Mouse (Mus musculus): ENCODE data around the gene Wdr45. TPM values are rescaled to one million over a fixed set of nuclear protein-coding genes. Genes with fewer than 3 reads are reported as not detected.
"Not testable (repeated sequence)": the region's sequence is repeated elsewhere in the genome, so short reads cannot be mapped to it uniquely, and the experiment has no call there.

Wdr45 gene
- polyA plus RNA-seq (2015; fragmentation: Nextera tagmentation; extraction: Ambion mirVana): 102 and 122 TPM in 2 replicates

DNA sequence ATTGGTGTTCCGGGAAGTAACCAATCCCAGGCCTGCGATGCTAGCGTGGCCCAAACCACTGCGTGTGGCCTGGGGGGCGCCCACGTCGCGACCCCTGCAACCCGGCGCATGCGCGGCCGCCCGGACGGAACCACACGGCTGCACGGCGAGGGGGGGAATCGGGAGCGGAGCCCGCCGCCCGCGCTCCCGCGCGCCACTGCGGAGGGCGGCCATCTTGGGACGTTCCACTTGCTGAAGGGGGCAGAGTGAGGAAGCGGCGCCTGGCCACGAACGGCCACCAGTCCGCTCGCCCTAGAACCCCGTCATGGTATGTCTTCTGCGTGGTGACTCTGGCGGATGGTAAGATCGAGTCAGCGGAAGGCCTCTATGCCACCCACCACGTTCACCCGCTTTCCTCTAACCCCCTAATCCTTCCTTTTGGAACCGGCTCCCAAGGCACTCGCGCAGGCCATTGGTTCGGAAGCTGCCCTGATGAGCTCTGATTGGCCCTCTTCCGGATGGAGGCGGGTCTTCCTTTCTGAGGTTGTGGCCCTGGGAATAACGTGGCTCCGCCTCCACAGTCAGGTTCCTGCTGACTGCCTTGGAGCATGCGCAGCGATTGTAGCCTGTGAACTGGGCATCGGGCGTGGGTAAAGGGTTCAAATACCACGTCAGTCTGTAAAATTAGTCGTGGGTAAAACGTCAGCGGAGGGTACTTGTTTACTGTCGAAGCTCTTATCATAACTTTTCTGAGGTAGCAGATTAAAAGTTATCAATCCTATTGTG is at the start of gene Wdr45:
TSS of gene Wdr45 (plus strand) at position 199 of the 765 bp plus-strand sequence.
- Histone ChIP-seq H3K27ac (ENCODE audit: low read length) (0 out of 2 replicates have a peak within 1 kb of the TSS, but pooled peaks have one; percentile 43), H3K9ac (ENCODE audit: low read length) (peak within 1 kb of the TSS; percentile 56), H3K4me2 (ENCODE audit: low read depth, low read length) (peak within 1 kb of the TSS; percentile 51), H3K4me3 (ENCODE audit: low read length) (peak within 1 kb of the TSS; percentile 45)
- not testable (repeated sequence) for H3K4me1 ChIP-seq (replicated peaks; ENCODE audit: control insufficient read depth, insufficient read depth, low read length); H3K36me3 ChIP-seq (ENCODE audit: control insufficient read depth, insufficient read depth, low read length); H3K27me3 ChIP-seq (ENCODE audit: control insufficient read depth, insufficient read depth, low read depth, low read length); H3K9me3 ChIP-seq (ENCODE audit: control insufficient read depth, low read length)
- peak; percentile 97 for ATAC-seq (ENCODE audit: low read depth)
- 8% methylated on average over 24 of the region's 60 CpGs for WGBS

- WGBS: 89% methylated on average over 11 of the region's 11 CpGs
Observed at GRCm38 (mm10) chrX:7664791-7665190, 49.3 kb upstream of the Wdr45 start.

DNA sequence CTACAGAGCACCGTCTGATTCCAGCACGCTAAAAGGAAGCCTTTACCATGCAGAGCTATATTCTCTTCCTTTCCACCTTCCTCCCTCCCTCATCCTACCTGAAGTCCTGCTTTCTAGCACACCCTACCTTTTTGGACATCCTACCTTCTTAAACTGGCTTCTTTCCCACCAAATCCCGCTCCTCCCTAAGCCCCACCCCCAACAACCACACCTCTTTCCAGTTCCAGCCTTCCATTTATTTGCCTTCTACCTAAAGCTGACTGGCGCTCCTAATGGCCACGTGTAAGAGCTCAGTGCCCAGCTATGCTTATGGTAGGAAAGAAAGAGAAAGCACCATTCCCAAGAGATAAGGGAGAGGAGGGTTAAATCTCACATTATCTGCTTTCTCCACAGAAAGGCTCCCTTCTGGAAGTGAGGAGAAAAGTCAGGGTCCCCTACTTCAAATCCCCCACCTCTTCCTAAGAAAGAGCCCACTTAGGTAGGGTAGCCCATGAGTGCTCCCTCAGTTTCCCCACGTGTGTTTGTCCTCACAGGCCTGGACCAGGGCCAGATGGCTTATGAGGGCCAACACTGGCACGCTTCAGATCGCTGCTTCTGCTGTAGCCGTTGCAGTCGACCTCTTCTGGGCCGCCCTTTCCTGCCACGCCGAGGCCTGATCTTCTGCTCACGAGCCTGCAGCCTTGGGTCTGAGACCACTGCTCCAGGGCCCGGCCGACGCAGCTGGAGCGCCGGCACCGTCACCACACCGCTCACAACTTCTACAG is 48.2 kb upstream of the Wdr45 start:
- H3K4me3 ChIP-seq (ENCODE audit: low read length): no peak overlapping the region
- H3K36me3 ChIP-seq (ENCODE audit: control insufficient read depth, insufficient read depth, low read length): no peaks in the 10 kb centered on the region
- no peak overlapping the region for H3K9ac ChIP-seq (ENCODE audit: low read length)
- H3K27ac ChIP-seq (ENCODE audit: low read length): no peak overlapping the region
- no peaks in the 10 kb centered on the region for H3K9me3 ChIP-seq (ENCODE audit: control insufficient read depth, low read length)
- no peak for ATAC-seq (ENCODE audit: low read depth)
- no peaks in the 10 kb centered on the region; the same call in 1 of the 2 replicates for H3K4me1 ChIP-seq (replicated peaks; ENCODE audit: control insufficient read depth, insufficient read depth, low read length)
- no peaks in the 10 kb centered on the region for H3K27me3 ChIP-seq (ENCODE audit: control insufficient read depth, insufficient read depth, low read depth, low read length)
- H3K4me2 ChIP-seq (ENCODE audit: low read depth, low read length): no peak overlapping the region
- WGBS: 68% methylated on average over 21 of the region's 21 CpGs

More at GRCm38 (mm10) chrX:7664791-7665190, 49.3 kb upstream of the Wdr45 start:
- H3K36me3 ChIP-seq (ENCODE audit: control insufficient read depth, insufficient read depth, low read length): no peaks in the 10 kb centered on the region
- no peaks in the 10 kb centered on the region for H3K27me3 ChIP-seq (ENCODE audit: control insufficient read depth, insufficient read depth, low read depth, low read length)
- no peaks in the 10 kb centered on the region for H3K9me3 ChIP-seq (ENCODE audit: control insufficient read depth, low read length)
- H3K4me3 ChIP-seq (ENCODE audit: low read length): no peak overlapping the region
- H3K4me1 ChIP-seq (replicated peaks; ENCODE audit: control insufficient read depth, insufficient read depth, low read length): no peaks in the 10 kb centered on the region; the same call in 1 of the 2 replicates
- no peak for ATAC-seq (ENCODE audit: low read depth)
- no peak overlapping the region for H3K27ac ChIP-seq (ENCODE audit: low read length)
- H3K9ac ChIP-seq (ENCODE audit: low read length): no peak overlapping the region
- no peak overlapping the region for H3K4me2 ChIP-seq (ENCODE audit: low read depth, low read length)

DNA sequence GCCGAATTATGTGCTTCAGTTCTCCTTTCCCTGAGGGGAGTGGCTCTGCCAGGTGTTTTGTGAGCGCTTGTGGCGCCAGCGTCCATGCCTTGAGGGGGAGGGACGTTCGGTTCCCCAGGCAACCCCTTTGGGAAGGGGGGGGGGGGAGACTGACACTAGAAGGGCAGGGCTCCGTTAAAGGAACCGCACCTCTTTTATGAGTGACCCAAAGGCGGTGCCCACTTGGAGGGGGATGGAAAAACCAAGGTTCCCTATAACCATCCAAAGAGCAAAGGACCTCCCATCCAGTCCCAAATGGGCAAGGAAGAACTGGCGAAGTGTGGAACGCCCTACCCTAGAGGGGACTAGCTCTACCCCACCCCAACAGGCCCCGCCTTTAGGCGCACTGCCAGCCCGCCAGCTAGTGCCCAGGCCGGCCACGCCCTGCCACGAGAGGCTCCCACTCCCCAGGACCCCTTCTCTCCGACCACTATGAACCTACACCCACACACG is 43.7 kb upstream of the Wdr45 start:
- H3K27ac ChIP-seq (ENCODE audit: low read length): peak overlapping the region; percentile 89
- no peaks in the 10 kb centered on the region for H3K9me3 ChIP-seq (ENCODE audit: control insufficient read depth, low read length)
- no peaks in the 10 kb centered on the region for H3K36me3 ChIP-seq (ENCODE audit: control insufficient read depth, insufficient read depth, low read length)
- H3K4me1 ChIP-seq (replicated peaks; ENCODE audit: control insufficient read depth, insufficient read depth, low read length): peaks cover 10% of the 10 kb centered on the region
- peak overlapping the region; percentile 56 for H3K4me3 ChIP-seq (ENCODE audit: low read length)
- 16% methylated on average over 18 of the region's 19 CpGs for WGBS
- peak overlapping the region; percentile 68 for H3K9ac ChIP-seq (ENCODE audit: low read length)
- H3K27me3 ChIP-seq (ENCODE audit: control insufficient read depth, insufficient read depth, low read depth, low read length): no peaks in the 10 kb centered on the region
- H3K4me2 ChIP-seq (ENCODE audit: low read depth, low read length): peak overlapping the region; percentile 55
- ATAC-seq (ENCODE audit: low read depth): peak; percentile 81

DNA sequence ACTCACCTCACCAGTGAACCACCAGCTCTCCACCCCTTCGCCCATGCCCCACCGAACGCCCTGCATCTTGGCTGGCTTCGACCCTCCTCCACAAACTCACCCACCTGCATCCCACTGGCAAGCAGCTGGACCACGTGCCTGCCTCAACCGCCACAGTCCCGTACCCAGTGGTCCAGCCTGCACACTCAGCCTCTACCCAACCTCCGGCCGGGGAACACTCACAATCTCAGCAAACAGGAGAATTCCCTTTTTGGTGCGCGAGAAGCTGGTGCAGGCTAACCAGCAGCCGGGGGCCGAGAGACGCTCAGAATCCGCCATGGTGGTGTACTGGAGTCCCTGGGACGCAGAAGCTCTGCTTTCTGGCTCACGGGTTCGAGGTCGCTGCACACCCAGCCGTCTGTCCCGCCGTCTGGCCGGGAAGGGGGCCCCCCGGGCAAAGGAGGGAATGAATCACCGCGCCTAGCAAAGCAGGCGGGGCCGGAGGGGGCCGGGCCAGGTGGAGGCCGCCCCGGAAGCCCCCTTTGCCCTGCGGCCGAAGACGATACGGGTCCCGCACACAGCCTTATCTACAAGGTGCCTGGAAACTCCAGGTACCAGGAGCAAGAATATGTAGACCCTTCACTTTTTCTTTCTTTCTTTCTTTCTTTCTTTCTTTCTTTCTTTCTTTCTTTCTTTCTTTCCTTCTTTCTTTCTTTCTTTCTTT is 43.1 kb upstream of the Wdr45 start, which contains the start of gene Plp2:
TSS of gene Plp2 (minus strand) at position 470 of the 703 bp plus-strand sequence.
- Histone ChIP-seq H3K4me3 (ENCODE audit: low read length) (peak within 1 kb of the TSS; percentile 56), H3K9ac (ENCODE audit: low read length) (peak within 1 kb of the TSS; percentile 68), H3K27ac (ENCODE audit: low read length) (peak within 1 kb of the TSS; percentile 89), H3K9me3 (ENCODE audit: control insufficient read depth, low read length) (no peaks in the 10 kb centered on the region), H3K4me2 (ENCODE audit: low read depth, low read length) (peak within 1 kb of the TSS; percentile 55), H3K4me1 (replicated peaks; ENCODE audit: control insufficient read depth, insufficient read depth, low read length) (peaks cover 10% of the 10 kb centered on the region), H3K36me3 (ENCODE audit: control insufficient read depth, insufficient read depth, low read length) (no peaks in the 10 kb centered on the region), H3K27me3 (ENCODE audit: control insufficient read depth, insufficient read depth, low read depth, low read length) (no peaks in the 10 kb centered on the region)
- 17% methylated on average over 25 of the region's 36 CpGs for WGBS
- peak; percentile 62 for ATAC-seq (ENCODE audit: low read depth)

DNA sequence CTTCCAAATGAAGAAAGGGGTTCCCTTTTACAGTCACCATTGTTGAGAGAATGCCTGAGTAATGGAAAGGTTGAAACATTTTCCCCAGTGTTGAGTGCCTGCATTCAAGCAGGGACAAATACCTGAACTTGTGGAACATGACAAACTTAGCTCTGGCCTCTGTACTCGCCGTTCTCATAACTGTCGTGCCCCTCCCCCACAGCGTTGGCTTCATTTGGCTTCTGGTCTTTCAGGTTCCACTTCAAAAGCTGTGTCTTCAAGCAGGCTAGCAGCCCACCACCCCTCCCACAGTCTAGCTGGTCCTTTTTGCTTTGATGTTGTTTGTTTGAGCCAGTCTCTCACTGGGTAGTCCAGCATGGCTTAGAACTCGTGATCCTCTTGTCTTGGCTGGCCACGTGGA is 41.4 kb upstream of the Wdr45 start:
- ATAC-seq (ENCODE audit: low read depth): no peak
- Histone ChIP-seq H3K27me3 (ENCODE audit: control insufficient read depth, insufficient read depth, low read depth, low read length) (no peaks in the 10 kb centered on the region), H3K27ac (ENCODE audit: low read length) (no peak overlapping the region), H3K9me3 (ENCODE audit: control insufficient read depth, low read length) (no peaks in the 10 kb centered on the region), H3K4me2 (ENCODE audit: low read depth, low read length) (no peak overlapping the region), H3K9ac (ENCODE audit: low read length) (no peak overlapping the region), H3K36me3 (ENCODE audit: control insufficient read depth, insufficient read depth, low read length) (no peaks in the 10 kb centered on the region), H3K4me1 (replicated peaks; ENCODE audit: control insufficient read depth, insufficient read depth, low read length) (peaks cover 10% of the 10 kb centered on the region), H3K4me3 (ENCODE audit: low read length) (no peak overlapping the region)
- 32% methylated on average over 6 of the region's 6 CpGs for WGBS

DNA sequence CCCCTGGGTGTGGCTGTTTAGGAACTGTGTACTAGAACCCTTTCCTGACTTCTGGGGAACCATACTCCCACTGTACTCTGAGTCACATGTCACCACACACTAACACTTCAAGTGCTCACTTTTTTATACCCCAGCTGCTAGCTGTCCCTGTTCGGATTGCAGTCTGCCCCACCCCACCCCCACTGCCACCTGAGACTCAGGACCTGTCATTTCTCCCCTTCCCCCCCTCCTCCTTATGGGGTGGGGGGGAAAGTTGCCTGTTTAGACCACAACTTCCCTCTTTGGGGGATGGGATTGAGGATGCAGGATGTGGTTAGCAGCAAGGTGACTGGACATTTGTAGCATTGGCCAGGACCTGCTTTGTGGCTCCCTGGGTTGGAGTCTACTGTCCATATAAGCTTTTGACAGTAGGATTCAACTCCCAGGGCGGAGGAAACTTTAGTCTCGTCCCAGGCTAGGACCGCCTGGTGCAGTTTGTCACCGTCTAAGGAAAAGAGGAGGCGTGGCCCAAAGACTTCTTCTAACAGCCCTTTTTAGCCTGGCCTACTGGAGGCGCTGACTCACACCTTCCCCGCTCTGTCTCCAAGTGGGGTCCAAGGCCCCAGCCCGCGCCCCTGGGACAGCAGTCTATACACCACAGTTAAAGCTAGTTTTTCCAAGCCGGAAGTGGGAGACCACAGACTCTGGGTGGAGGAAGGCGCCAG is 40.4 kb upstream of the Wdr45 start:
- peak overlapping the region; percentile 58 for H3K4me2 ChIP-seq (ENCODE audit: low read depth, low read length)
- no peaks in the 10 kb centered on the region for H3K36me3 ChIP-seq (ENCODE audit: control insufficient read depth, insufficient read depth, low read length)
- H3K27ac ChIP-seq (ENCODE audit: low read length): peak overlapping the region; percentile 72
- H3K4me1 ChIP-seq (replicated peaks; ENCODE audit: control insufficient read depth, insufficient read depth, low read length): peaks cover 10% of the 10 kb centered on the region
- H3K27me3 ChIP-seq (ENCODE audit: control insufficient read depth, insufficient read depth, low read depth, low read length): no peaks in the 10 kb centered on the region
- 0 out of 2 replicates have a peak, but pooled peaks have one; percentile 8 for ATAC-seq (ENCODE audit: low read depth)
- peak overlapping the region; percentile 22 for H3K4me3 ChIP-seq (ENCODE audit: low read length)
- H3K9ac ChIP-seq (ENCODE audit: low read length): peak overlapping the region; percentile 40
- whole genome bisulfite sequencing: 25% methylated on average over 12 of the region's 12 CpGs
- no peaks in the 10 kb centered on the region for H3K9me3 ChIP-seq (ENCODE audit: control insufficient read depth, low read length)

DNA sequence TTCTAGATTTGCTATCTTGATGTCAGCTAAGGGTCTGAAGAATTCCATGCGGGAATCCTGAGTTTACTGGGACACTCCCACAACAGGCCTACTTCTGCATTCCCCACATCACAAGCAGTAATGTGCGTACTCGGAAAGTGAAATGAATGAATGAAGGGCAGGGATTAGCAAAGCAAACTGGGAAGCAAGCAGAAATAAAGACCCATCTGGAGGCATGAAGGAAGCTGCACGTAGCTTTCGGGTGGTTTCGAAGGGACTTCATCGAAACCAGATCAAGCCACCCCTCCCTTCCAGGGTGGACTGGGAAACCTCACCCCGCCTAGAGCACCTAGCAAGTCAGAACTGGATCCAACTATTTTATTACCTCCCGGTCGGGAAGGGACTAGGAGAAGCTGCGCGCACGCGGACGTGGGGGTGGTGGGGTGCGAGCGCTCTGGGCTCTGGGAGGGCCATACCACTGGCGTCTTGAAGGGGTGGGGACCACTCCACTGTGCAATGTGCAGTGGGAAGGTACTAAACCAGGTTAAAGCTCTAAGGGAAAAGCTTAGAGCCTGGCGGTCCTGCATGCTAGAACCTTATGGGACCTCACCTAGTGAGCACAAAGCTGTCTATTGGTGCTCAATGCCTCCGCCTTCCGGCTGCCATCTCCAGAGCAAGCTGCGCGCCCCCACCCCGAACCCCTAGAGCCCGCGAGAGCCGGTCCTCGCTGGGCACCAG is 39.7 kb upstream of the Wdr45 start:
- Histone ChIP-seq H3K36me3 (ENCODE audit: control insufficient read depth, insufficient read depth, low read length) (no peaks in the 10 kb centered on the region), H3K4me3 (ENCODE audit: low read length) (peak overlapping the region; percentile 22), H3K9ac (ENCODE audit: low read length) (peak overlapping the region; percentile 40), H3K4me2 (ENCODE audit: low read depth, low read length) (peak overlapping the region; percentile 58), H3K4me1 (replicated peaks; ENCODE audit: control insufficient read depth, insufficient read depth, low read length) (peaks cover 10% of the 10 kb centered on the region), H3K9me3 (ENCODE audit: control insufficient read depth, low read length) (no peaks in the 10 kb centered on the region), H3K27me3 (ENCODE audit: control insufficient read depth, insufficient read depth, low read depth, low read length) (no peaks in the 10 kb centered on the region), H3K27ac (ENCODE audit: low read length) (peak overlapping the region; percentile 72)
- 23% methylated on average over 28 of the region's 28 CpGs for WGBS
- peak; percentile 16; the same call in 1 of the 2 replicates for ATAC-seq (ENCODE audit: low read depth)

Data from lung, embryonic 16.5 days (tissue).